Mouse (Mus musculus): ENCODE measurements at regions not wholly inside any gene's neighbourhood (a gene's known extent, or its start where the extent isn't known, plus 50 kb on each side); places are given as distances from the start of the nearest gene placed in this dataset.

DNA sequence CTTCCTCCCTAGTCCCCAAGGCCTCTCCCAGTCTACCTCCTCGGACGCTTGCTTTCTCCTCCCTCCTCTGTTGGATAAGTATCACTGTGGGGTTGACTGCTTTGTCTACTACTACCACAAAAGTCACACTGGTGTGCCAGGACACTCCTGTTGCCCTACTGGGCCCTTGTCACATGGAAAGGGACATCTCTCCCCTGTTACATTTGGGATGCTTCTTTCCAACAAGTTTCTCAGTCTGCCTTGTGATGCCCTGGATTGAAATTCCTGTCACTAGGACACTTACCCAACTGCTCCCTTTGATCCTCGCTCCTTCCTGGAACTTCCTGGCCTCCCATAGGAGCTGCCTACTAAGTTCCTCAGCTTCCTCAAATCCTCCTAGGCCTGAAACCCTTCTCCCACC lies 501.9 kb upstream of the Nox3 start:
- no peak for DNase-seq (ENCODE audit: low spot score in 2 of 2)

DNA sequence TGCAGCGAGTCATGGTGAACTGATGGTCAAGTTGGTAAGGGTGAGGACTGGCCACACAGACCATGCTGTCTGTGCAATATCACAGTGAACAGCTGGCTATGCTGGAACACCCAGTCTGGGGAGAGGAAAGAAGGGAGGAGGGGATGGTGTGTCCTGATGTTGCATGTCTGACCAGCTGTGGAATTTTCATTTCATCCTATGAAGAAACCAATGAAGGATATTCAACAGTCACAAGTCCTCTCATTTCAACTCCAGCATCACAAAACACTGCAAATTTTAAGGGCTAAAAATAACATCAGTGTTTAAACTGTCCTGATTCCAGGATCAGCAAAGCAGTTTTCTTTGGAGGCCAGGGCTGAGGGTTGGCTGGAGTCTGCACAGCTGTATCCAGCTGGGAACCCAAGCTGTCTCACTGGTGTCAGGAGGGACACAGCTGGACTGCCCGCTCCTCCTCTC lies 503.7 kb upstream of the Nox3 start:
- DNase-seq (ENCODE audit: low spot score in 2 of 2), result no peak

DNA sequence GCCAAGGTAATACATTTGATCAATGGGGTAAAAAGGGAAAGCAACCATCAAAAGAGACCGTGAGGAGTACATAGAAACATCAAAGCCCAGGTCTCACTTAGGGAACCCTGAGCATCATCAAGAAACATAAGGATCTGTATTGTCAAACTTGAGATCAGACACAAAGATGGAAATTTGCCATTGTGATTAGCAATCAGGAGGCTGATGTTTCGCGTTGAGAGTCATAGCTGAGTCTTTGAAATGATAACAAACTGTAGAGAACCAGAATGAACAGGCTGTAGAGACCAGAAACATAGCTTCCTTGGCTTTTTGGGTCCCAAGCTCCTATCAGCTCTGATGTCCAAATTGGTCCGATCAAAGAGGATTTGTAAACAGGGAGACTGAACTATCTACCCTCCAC lies 505.2 kb upstream of the Nox3 start:
- DNase-seq (ENCODE audit: low spot score in 2 of 2), result no peak

DNA sequence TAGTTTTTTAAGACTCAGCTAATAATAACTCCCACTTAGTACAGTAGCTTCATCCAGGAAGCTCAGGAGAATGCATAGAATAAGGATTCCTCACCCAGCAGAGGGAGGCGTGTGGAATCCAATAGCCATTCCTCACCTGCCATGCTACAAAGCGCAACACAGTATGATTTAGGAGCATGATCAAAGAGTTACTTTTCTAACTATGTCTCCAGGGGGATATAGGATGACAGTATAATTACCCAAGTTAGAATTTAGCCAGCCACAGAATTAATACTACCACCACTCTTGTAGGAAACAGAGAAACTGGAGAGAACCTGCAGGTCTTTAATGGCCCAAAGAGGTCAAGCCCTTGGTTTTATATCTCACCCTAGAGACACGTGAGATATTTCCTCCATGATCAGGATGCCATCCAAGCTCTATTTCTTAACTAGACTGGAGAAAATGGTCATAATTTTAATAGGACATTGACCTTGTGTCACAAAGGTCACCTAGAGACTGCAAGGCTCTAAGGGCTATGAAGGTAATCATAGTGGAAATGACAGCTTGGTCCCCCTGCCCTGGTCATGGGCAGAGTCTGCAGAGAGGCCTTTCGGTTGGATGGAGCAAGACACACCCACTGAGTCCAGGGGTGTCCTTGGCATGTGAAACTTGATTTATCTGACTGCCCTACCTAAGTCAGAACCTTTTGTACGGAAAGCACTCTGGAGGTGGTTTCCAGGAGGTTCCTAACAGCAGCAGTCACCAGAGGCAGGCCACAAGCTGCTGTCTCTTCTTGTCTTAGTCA lies 512.3 kb upstream of the Nox3 start:
- DNase-seq (ENCODE audit: low spot score in 2 of 2), result no peak

DNA sequence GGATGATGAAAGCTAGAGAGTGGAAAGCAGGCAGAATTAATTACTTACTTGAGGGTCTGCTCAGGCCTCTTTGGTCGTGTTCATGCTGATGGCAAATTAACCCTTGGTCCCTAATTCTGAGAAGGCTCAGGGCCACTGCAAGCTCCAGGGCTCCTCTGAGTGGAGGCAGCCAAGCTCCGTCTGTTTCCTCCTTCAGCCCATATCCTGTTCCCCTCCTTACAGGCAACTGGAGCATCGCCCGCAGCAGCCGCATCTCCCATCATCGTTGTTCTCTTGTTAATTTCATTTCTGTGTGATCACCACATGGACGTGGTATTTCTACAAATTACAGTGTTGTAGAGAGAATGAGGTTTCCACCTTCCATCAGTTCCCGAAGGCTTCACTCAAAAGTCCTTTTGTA lies 513.6 kb upstream of the Nox3 start:
- no peak for DNase-seq (ENCODE audit: low spot score in 2 of 2)

DNA sequence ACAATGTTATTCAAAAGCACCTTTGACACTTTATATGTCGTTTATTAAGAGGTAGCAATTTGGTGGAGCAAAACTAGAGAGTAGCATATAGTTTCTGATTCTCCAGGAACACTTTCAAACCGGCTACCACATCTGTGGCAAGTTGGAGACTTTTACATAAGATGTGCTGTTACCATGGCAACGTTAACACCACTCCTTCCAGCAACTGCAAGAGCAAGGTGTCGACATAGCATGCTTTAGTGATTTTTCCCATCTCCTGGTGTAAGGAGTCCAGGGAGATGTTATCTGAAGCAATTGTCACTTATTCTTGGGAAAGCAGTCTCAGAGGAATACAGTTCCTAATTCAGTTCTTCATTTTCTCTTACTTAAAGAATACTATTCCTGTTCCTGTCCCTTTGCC lies 516.5 kb upstream of the Nox3 start:
- DNase-seq (ENCODE audit: low spot score in 2 of 2), result peak in 1 of 2 experiments; percentile 33

DNA sequence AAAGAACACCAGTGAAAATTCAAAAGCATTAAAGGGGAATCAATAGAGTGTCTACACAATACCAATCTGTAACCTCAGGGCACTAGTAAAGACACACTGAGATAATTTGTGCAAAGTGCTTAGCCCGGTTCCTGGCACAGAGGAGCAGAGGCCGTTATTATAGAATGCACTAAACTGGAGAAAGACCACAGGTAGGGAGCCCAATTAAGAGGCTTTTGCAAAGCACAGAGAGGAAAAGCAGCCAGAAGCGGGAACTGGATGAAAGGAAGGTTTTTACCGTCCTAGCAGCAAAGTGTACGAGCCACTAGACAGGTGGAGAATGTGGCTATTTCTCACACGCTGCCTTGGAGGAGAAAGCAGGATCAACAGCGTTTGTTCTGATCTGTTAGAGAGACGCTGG lies 518.9 kb upstream of the Nox3 start:
- DNase-seq (ENCODE audit: low spot score in 2 of 2), result no peak

DNA sequence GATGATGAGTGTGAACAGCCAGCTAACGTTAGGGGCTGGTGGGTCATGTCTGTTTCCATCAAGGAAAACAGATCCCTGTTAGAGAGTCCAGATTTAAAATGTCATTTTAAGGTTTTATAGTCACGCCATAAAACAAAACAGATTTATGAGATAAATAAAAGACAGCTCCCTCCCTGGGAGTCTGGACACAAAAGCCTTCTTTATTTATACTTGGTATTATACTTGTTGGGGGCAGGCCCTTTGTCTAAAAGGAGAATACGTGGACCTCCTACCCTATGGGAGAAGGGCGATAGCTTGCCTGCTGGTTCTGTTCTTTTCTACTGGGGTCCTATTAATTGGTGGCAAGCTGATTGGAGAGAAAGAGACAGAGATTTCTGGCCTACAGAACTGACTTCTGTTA lies 520.1 kb upstream of the Nox3 start:
- no peak for DNase-seq (ENCODE audit: low spot score in 2 of 2)

DNA sequence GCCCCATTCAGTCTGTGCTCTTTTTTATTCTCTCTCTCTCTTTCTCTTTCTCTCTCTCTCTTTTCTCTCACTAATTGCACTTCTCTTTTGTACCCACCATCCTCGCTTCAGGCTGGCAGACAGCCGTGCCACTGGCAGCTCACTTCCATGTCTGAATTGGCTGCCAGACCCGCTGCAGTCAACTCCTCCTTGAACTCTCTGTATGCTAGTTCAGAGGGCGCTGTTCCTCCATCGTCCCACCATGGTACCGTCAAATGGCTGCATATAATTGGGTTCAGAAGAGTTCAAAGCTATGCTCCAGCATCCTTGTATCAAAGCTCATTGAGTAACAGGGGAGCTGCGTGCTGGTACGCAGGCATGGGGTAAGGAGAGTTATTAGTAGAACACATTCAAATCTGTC lies 520.7 kb upstream of the Nox3 start:
- peak; percentile 41 to 51 for DNase-seq (ENCODE audit: low spot score in 2 of 2)

DNA sequence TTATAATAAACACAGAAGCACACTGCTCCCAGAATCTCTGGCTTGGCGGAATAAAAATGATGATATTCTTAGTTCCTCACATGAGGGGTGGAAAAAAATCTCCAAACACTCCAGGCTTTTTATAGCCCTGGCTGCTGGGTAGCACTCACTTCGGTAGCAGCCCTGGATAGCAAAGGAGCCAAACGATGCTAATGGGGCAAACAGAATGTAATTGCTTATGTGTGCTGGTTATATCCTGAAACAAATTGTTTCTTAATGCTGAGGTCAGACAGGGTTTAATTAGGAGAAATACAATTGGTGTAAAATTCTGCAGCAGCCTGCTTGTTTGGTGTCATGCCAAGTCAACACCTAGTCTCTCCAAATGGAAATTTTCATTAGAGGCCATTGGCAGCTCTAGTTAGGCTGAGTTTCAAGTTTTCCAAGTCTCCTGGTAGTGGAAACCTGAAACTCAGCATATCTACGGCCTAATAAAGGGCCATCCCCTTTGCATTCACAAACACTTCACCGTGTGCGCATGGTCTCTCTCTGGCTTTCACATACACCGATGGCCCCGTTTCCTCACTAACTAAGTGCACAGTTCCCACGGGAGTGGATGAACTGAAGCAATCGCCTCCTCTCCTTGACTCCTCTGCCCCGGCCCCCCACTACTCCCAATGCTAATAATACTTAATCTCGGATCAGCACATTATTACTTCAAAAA lies 524.8 kb upstream of the Nox3 start:
- DNase-seq (ENCODE audit: low spot score in 2 of 2), result peak; percentile 46 to 69

DNA sequence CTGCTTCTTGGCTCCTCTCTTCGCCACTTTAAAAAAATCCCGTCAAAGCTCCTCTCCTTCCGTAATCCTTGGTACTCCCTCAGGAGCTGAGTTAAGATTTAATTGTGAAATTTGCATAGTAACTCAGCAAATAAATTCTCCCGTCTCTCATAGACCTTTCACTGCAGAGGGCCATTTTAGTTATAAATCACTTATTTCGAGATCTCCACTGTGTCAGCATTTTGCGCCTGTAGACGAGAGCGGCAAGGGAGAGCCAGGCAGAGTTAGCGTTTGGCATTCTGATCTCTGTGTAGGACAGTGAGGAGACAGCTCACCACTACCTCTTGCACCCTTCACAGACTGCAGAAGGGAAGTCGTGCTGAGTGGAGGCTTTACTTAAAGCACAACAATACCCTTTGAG lies 531.8 kb upstream of the Nox3 start:
- no peak for DNase-seq (ENCODE audit: low spot score in 2 of 2)

DNA sequence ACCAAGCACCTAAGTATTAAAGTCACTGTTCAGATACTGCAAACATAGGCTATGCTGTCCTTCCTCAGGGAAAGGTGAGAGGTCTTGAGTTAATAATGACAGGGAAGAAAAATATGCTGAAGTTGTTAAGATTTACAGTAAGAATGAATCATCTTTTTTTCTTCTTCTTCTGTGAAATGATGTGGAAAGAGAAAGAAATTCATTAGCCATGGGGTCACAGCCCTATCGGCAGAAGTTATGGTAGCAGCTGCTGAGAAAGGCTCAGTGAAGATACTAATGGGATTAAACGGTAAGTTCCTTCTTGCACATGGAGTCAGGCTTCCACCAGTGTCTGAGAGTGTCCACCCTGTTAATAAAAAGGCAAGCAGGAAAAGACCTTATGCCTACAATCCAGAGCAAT lies 533.9 kb upstream of the Nox3 start:
- no peak for DNase-seq (ENCODE audit: low spot score in 2 of 2)

DNA sequence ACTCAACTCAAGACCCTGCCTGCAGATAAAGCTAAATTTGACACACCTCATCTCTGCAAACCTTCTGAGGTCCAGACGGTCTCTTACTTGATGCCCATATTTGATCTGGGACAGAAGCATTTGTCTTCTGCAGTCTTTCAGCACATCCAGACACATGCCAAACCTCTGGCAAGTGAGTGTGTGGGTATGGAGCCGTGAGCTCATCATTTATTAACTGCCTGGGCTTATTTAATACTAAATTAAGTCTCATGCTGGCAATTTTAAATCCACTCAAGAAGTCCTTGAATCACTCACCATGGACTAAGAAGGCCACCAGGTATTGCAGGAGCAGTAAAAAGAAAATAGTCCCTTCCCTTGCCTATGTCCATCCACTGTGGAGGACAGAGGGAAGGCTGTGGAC lies 554.4 kb upstream of the Nox3 start:
- DNase-seq (ENCODE audit: low spot score in 2 of 2), result no peak

DNA sequence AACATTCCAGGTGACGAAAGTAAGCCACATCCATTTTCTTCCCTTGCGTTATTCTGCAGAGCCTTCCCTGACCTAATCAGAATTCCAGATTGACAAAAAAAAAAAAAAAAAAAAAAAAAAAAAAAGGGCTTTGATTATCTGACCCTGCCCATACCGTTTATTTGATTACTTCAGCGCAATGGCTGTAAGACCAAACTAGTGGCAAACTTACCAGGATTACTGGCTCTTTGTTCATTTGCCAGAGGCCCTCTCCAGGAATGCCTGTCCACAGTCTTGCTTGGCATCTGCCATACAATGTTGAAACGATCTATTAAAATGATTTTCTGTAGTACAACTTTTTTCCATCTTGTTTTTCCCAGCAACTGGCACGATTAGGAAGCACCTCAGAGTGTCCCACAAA lies 569.4 kb upstream of the Nox3 start:
- DNase-seq (ENCODE audit: low spot score in 2 of 2), result no peak

DNA sequence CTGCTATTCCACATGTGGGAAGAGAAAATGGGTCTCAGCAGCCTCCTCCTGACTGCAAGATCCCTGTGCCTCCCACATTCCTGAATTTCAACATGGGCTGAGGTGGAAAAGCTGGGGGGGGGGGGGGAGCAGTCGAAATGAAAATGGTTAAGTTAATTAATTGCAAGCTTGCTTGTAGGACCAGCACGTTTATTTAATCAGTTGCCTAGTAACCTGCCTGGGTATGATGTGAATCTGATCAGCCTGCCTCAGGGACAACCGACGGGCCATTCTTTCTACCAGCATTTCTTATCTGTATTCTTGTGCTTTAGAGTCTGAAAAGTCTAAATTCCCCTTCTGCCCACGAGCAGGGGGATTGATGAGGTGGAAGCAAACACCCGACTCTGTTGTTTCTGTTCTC lies 569.9 kb upstream of the Nox3 start:
- DNase-seq (ENCODE audit: low spot score in 2 of 2), result no peak

DNA sequence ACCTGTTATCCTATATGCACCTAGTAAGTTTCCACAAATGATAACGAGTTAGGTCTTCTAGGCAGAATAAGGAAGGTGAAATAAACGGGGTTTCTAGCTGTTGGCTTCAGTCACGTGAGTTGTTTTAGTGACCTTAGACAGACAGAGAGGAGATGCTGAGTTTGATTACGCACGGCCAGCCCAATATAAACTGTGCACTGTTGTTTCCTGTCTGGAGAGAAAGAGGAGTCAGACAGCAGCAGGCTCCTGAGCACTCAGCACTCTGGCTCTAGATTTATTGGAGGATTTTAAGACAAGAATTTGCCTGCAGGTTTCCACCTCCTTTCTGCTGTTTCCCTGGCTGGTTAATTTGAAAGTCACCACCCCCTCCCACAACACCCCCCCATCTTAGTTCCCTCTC lies 570.4 kb upstream of the Nox3 start:
- no peak for DNase-seq (ENCODE audit: low spot score in 2 of 2)

DNA sequence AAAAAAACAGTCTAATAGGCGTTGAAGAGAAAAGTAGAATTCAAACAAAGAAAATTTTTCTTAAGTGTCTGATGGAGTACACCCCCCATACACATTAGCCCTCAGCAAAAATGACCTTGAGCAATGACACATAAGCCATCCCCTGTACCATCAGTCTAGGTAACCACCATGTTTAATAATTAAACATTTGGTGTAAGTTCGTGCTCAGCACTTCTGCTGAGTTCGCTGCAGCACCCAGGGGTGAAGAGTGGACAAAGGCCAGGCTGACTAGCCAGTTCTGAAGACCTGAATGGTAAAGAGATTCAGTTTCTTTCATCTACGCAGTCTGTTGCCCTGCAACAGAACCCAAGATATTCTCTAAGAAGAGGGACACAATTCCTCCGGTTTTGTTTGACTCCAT lies 572.3 kb upstream of the Nox3 start:
- DNase-seq (ENCODE audit: low spot score in 2 of 2), result no peak

DNA sequence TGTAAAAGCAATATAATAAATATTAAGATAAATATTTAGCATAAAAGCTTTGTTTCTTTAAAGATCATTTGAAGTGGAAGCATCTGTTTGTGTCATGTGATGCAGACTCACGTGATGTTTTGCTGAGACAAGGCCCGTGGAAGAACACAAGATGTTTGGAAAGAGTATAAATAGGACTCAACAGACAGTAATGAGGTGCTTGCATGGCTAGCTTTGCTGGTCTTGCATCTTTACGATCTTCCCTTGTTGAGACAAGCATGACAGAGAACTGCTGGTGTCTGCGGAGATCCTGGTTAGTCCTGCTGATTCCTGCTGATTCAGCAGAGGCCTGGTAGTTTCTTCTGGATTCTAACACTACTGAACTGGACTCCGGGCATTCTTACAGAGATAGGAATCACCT lies 576.4 kb upstream of the Nox3 start:
- DNase-seq (ENCODE audit: low spot score in 2 of 2), result no peak

DNA sequence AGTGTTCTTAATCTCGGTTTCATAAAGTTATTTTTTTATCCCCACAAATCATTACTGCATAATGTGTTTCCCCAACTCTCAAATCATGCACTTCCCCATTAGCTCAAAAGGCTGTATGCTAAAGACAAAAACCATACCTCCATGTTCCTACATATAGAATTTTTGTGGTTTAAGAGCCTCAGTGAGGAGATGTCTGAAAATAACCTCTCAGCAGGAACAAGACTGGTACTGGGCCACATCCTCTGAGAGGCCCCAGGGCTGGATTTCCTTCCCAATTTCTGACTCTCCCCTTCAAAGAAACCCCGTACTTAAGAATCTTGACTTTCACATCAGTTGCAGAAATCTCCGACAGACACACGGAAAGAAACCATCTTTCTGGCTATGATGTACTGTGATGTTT lies 580.7 kb upstream of the Nox3 start:
- no peak for DNase-seq (ENCODE audit: low spot score in 2 of 2)

DNA sequence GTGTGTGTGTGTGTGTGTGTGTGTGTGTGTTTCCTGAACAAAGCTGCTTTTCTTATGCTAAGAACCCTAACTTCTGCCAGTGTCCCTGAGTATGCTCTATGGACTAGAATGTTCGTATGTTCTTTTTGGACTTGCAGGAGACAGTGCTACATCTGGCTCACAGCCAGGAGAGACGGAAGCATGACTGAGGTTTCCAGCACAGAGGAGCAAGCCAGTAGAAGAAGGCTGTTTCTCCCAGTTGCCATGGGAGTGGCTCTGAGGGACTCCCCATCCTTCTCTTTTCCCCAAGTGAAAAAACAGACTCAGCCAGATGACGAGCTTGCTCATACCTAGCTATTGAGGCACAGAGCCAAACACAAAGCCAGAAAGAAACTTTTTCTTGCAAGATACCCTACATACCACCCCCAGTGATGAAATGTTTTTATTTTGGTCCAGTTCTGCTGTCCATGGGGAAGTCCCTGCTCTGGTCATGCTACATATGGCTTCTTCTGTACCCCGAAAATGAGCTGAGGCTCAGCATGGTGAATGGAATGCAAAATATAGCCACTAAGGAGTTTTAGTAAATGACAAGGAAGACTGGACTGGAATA lies 582.3 kb upstream of the Nox3 start:
- DNase-seq (ENCODE audit: low spot score in 2 of 2), result peak; percentile 66 to 79

DNA sequence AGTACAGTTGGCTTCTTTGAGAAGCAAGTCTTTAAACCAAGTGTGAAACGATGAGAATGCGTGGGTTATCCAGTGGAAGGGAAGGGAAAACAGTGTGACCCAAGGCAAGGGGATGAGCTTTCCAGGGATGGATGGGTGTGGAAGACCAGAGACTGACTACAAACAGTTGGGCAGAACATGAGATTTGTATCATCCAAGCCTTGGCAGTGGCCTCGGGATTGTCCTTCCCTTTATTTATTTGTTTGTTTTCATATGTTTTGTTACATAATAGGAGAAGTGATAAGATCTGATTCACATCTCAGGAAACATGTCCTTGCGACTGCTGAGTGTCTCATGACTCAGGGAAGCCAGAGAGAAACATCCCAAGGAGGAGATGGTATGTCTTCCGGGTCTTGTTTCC lies 585.4 kb upstream of the Nox3 start:
- no peak for DNase-seq (ENCODE audit: low spot score in 2 of 2)

DNA sequence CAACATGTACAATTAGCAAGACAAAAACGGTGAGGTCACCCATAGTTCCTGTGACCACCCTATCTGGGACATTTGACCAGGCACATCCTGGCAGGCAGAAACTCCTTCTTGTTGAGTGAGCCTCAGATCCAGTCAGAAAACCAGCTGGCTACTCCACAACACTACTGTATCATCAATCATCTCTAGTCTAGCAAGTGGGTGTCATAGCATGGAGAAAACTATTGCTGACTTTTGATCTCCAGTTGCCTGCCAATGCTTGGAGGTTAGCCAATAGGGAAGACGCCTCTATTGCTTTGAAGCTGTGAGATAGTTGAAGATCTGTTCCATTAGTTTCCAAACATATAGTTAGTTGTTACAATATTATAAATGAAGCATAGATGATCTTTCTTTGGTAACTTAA lies 595.4 kb upstream of the Nox3 start:
- no peak for DNase-seq (ENCODE audit: low spot score in 2 of 2)

DNA sequence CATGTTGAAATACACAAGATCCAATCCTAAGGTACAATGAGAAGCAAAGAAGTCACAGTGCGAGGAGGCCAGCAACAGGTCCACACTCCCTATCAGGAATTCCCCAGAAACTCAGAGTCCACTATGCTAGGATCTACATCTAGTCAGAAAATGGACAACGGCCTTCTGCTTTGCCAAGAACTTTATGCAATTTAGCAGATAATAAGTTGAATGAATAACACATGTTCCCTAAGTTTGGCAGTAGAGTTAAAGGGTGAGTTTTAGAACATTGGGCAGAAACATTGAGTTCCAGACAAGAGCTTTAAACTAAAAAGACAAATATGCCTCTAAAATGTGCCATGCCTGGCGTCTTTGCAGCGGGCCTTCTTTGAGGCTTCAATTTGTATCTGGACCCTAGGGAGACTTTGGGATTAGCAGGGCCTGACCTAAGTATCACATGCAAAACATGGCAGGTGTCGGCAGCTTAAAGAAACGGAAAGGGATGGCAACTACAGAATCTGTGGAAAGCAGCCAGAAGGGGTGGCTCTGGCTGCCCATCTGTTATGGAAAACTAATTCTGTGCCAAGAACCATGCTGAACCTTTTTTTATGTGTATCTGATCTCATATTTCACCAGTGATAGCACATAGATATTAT lies 600.6 kb upstream of the Nox3 start:
- no peak for DNase-seq (ENCODE audit: low spot score in 2 of 2)

All from right cerebral cortex, postnatal 10 days (tissue).